8 mouse cellular contexts compared by ENCODE assay signal in genomic region chr3:51075219-51075920, GRCm38 (mm10).
DNase-seq lines count a peak whose midpoint lies in the region; ATAC-seq lines count a peak whose summit lies in the region.

No protein-coding gene starts in this region.

- DNase-seq in cerebellum, postnatal 4 days (ENCODE audit: low spot score in 2 of 2), result no peak
- DNase-seq in 3T3-L1 (ENCODE audit: low read depth, low spot score), result peak; percentile 66
- DNase-seq in cerebellum, postnatal 25 days, result peak; percentile 51 to 60
- peak; percentile 46 for DNase-seq in heart, postnatal 4 days
- DNase-seq in right cerebral cortex, postnatal 4 days, result no peak

- peak; percentile 69 for ATAC-seq in cerebellum, adult (ENCODE audit: insufficient number of reproducible peaks, low FRiP score, low TSS enrichment)
- ATAC-seq in activated CD4-positive, CD25-positive, alpha-beta regulatory T cell, adult 4 months, result no peak
- ATAC-seq in inflammation-experienced regulatory T-cells, adult 6 months, result no peak

Comparison
In these comparisons a context has a peak if more than half of its experiments do, and no peak if none do; other contexts are left out.
1. DNase-seq: peak in 3T3-L1 (single experiment), cerebellum, postnatal 25 days (2 of 2) and heart, postnatal 4 days (single experiment); none in cerebellum, postnatal 4 days (0 of 2) and right cerebral cortex, postnatal 4 days (single experiment).